Mouse (Mus musculus): ENCODE data around the gene Apol7e. TPM values are rescaled to one million over a fixed set of nuclear protein-coding genes. Genes with fewer than 3 reads are reported as not detected.
A peak's percentile ranks its signal among the peaks of the same experiment; 100 is the strongest.
"Not testable (repeated sequence)": the region's sequence is repeated elsewhere in the genome, so short reads cannot be mapped to it uniquely, and the experiment has no call there.

Apol7e gene
- total and polyA plus RNA-seq, 2 experiments from 2014 or later = not detected

GRCm38 (mm10) chr15:77694687-77695295 is 3.9 kb upstream of the Apol7e start:
- H3K36me3 ChIP-seq (ENCODE audit: insufficient read depth); H3K9me3 ChIP-seq (ENCODE audit: low read length); ATAC-seq; H3K4me3 ChIP-seq (ENCODE audit: low read depth, low read length); H3K4me2 ChIP-seq (ENCODE audit: low read depth); H3K4me1 ChIP-seq (ENCODE audit: insufficient read depth); H3K27me3 ChIP-seq (ENCODE audit: insufficient read depth, low read length); H3K27ac ChIP-seq (ENCODE audit: low read depth, low read length); H3K9ac ChIP-seq; DNase-seq: not testable (repeated sequence)
- TF ChIP-seq CTCF (IDR thresholded peaks at IDR 0.05; ENCODE audit: low read depth) = peak; percentile 28
- WGBS = 54% methylated on average over 11 of the region's 15 CpGs

- not testable (repeated sequence) for H3K4me3 ChIP-seq (ENCODE audit: low read depth, low read length); DNase-seq; H3K9me3 ChIP-seq (ENCODE audit: low read length); ATAC-seq; H3K36me3 ChIP-seq (ENCODE audit: insufficient read depth); H3K27me3 ChIP-seq (ENCODE audit: insufficient read depth, low read length); H3K4me2 ChIP-seq (ENCODE audit: low read depth); H3K4me1 ChIP-seq (ENCODE audit: insufficient read depth); H3K27ac ChIP-seq (ENCODE audit: low read depth, low read length); H3K9ac ChIP-seq
- 92% methylated on average over 3 of the region's 3 CpGs for WGBS
Measured at GRCm38 (mm10) chr15:77705306-77705705, 6.6 kb downstream of the Apol7e start.

- WGBS = no CpG with 5 or more reads among the region's 1 CpGs
- not testable (repeated sequence) for H3K4me1 ChIP-seq (ENCODE audit: insufficient read depth); ATAC-seq; H3K4me3 ChIP-seq (ENCODE audit: low read depth, low read length); H3K9me3 ChIP-seq (ENCODE audit: low read length); H3K9ac ChIP-seq; H3K4me2 ChIP-seq (ENCODE audit: low read depth); H3K27me3 ChIP-seq (ENCODE audit: insufficient read depth, low read length); H3K36me3 ChIP-seq (ENCODE audit: insufficient read depth); DNase-seq; H3K27ac ChIP-seq (ENCODE audit: low read depth, low read length)
Measured at GRCm38 (mm10) chr15:77708936-77709335, 10.3 kb downstream of the Apol7e start.

- not testable (repeated sequence) for H3K27me3 ChIP-seq (ENCODE audit: insufficient read depth, low read length); H3K9ac ChIP-seq; ATAC-seq; H3K9me3 ChIP-seq (ENCODE audit: low read length); H3K4me3 ChIP-seq (ENCODE audit: low read depth, low read length); H3K4me1 ChIP-seq (ENCODE audit: insufficient read depth); H3K36me3 ChIP-seq (ENCODE audit: insufficient read depth); H3K27ac ChIP-seq (ENCODE audit: low read depth, low read length); H3K4me2 ChIP-seq (ENCODE audit: low read depth); DNase-seq
- 89% methylated on average over 2 of the region's 6 CpGs for WGBS
Measured at GRCm38 (mm10) chr15:77718240-77718639, 19.6 kb downstream of the Apol7e start.

- not testable (repeated sequence) for H3K36me3 ChIP-seq (ENCODE audit: insufficient read depth); H3K27ac ChIP-seq (ENCODE audit: low read depth, low read length); DNase-seq; H3K4me2 ChIP-seq (ENCODE audit: low read depth); ATAC-seq; H3K4me3 ChIP-seq (ENCODE audit: low read depth, low read length); H3K4me1 ChIP-seq (ENCODE audit: insufficient read depth); H3K9ac ChIP-seq; H3K27me3 ChIP-seq (ENCODE audit: insufficient read depth, low read length); H3K9me3 ChIP-seq (ENCODE audit: low read length)
- WGBS = no CpG with 5 or more reads among the region's 3 CpGs
Measured at GRCm38 (mm10) chr15:77721509-77721908, 22.9 kb downstream of the Apol7e start.

- H3K36me3 ChIP-seq (ENCODE audit: insufficient read depth); DNase-seq; H3K27ac ChIP-seq (ENCODE audit: low read depth, low read length); H3K4me3 ChIP-seq (ENCODE audit: low read depth, low read length); H3K9me3 ChIP-seq (ENCODE audit: low read length); H3K4me2 ChIP-seq (ENCODE audit: low read depth); H3K27me3 ChIP-seq (ENCODE audit: insufficient read depth, low read length); H3K9ac ChIP-seq; H3K4me1 ChIP-seq (ENCODE audit: insufficient read depth): not testable (repeated sequence)
- peak; percentile 74 for ATAC-seq
- WGBS = 28% methylated on average over 2 of the region's 10 CpGs
Measured at GRCm38 (mm10) chr15:77724208-77724911, 25.7 kb downstream of the Apol7e start.

GRCm38 (mm10) chr15:77725393-77726020 is 26.9 kb downstream of the Apol7e start:
- H3K9ac ChIP-seq; H3K27me3 ChIP-seq (ENCODE audit: insufficient read depth, low read length); H3K4me3 ChIP-seq (ENCODE audit: low read depth, low read length); H3K4me2 ChIP-seq (ENCODE audit: low read depth); H3K9me3 ChIP-seq (ENCODE audit: low read length); ATAC-seq; H3K4me1 ChIP-seq (ENCODE audit: insufficient read depth); H3K27ac ChIP-seq (ENCODE audit: low read depth, low read length); H3K36me3 ChIP-seq (ENCODE audit: insufficient read depth): not testable (repeated sequence)
- WGBS = 77% methylated on average over 6 of the region's 6 CpGs
- peak; percentile 17 for DNase-seq

Data from forebrain, postnatal 0 days (tissue).